Mouse (Mus musculus): ENCODE measurements around the gene Kcnk6. TPM values are rescaled to one million over a fixed set of nuclear protein-coding genes. Genes with fewer than 3 reads are reported as not detected.

The Kcnk6 gene
- polyA plus RNA-seq, 1 experiment from 2014 or later, result 2.2 TPM

DNA sequence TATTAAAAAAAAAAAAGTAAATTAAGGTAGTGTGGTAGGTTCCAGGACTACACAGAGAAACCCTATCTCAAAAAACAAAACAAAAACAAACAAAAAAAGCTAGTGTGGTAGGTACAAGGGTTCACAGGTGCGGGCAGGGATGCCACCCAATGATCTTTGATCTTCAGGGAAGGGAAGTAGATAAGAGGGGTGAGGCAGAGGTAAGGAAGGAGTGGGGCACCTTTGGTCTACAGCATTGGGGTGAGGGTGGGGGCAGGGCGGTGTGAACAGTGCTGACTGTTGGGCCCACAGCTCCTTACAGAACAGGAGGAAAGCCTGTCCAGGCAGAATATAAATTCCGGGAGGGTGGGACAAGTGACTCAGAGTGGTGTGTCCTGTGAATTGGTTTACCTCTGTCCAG lies 18.9 kb upstream of the Kcnk6 start:
- no peak overlapping the region for H3K9ac ChIP-seq (ENCODE audit: low read length)
- peak; percentile 53; the same call in 1 of the 2 replicates for ATAC-seq (ENCODE audit: insufficient read depth, low FRiP score)
- peak overlapping the region; percentile 39; the same call in 1 of the 2 replicates for H3K27ac ChIP-seq (ENCODE audit: low read length)
- no peaks in the 10 kb centered on the region for H3K9me3 ChIP-seq (replicated peaks; ENCODE audit: control insufficient read depth, low read length)
- peaks cover 28% of the 10 kb centered on the region for H3K4me1 ChIP-seq (ENCODE audit: control insufficient read depth, insufficient read depth, low read length)
- H3K36me3 ChIP-seq (ENCODE audit: control insufficient read depth, insufficient read depth, low read length), result 0 out of 2 replicates have a peak, but pooled peaks cover 3% of the 10 kb centered on the region
- H3K4me2 ChIP-seq (ENCODE audit: low read depth, low read length), result no peak overlapping the region
- no peaks in the 10 kb centered on the region for H3K27me3 ChIP-seq (ENCODE audit: control insufficient read depth, insufficient read depth, low read length)
- no peak overlapping the region for H3K4me3 ChIP-seq (replicated peaks; ENCODE audit: low read length)
- WGBS, result 69% methylated on average over 3 of the region's 3 CpGs

GRCm38 (mm10) chr7:29248261-29248841 lies 16.0 kb upstream of the Kcnk6 start, which contains the start of gene 2200002D01Rik:
Gene 2200002D01Rik (minus strand): TSS chr7:29248466.
- Histone ChIP-seq H3K4me3 (replicated peaks; ENCODE audit: low read length) (peak within 1 kb of the TSS; percentile 50), H3K27me3 (ENCODE audit: control insufficient read depth, insufficient read depth, low read length) (no peaks in the 10 kb centered on the region), H3K4me2 (ENCODE audit: low read depth, low read length) (peak within 1 kb of the TSS; percentile 56), H3K9ac (ENCODE audit: low read length) (peak within 1 kb of the TSS; percentile 76), H3K9me3 (replicated peaks; ENCODE audit: control insufficient read depth, low read length) (no peaks in the 10 kb centered on the region), H3K27ac (ENCODE audit: low read length) (peak within 1 kb of the TSS; percentile 90), H3K4me1 (ENCODE audit: control insufficient read depth, insufficient read depth, low read length) (peaks cover 24% of the 10 kb centered on the region), H3K36me3 (ENCODE audit: control insufficient read depth, insufficient read depth, low read length) (peaks cover 8% of the 10 kb centered on the region; the same call in 1 of the 2 replicates)
- ATAC-seq (ENCODE audit: insufficient read depth, low FRiP score), result peak; percentile 83
- 22% methylated on average over 20 of the region's 20 CpGs for WGBS

DNA sequence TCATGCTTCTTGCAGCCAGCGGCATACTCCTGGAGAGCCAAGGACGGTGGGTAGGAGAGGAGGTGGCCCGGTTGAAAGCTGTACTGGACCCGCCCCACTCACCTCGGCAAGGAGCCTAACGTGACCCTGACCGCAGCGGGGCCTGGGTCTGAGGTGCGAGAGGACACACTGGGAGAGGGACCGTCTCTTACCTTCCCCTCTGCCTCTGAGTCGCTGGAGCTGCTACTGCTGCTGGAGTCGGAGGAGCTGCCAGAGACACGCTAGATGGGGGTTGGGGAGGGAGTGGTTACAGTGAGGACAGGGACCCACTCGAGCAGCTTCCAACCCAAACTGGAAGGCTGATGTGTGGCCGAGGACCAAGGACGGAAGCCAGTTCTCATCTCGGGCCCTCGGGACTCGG lies 15.4 kb upstream of the Kcnk6 start:
- ATAC-seq (ENCODE audit: insufficient read depth, low FRiP score), result peak; percentile 19; the same call in 1 of the 2 replicates

DNA sequence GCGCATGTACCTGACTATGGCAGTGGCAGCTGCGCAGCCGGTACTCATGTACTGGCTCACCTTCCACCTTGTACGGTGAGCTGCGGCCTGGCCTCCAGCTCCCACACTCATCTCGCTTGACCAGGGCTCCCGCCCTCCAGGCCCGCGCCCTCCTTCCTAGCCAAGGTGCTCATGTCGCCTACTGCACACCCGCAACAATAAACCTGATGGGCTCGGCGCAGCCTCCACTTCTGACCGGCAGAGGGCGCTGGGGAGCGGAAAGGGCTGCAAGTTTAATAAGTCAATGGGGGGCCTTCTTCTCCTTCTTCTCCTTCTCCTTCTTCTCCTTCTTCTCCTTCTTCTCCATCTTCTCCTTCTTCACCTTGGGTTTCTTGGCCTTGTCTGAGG lies 15.0 kb upstream of the Kcnk6 start:
- H3K9ac ChIP-seq (ENCODE audit: low read length), result peak overlapping the region; percentile 76
- no peaks in the 10 kb centered on the region for H3K27me3 ChIP-seq (ENCODE audit: control insufficient read depth, insufficient read depth, low read length)
- peak overlapping the region; percentile 90 for H3K27ac ChIP-seq (ENCODE audit: low read length)
- H3K9me3 ChIP-seq (replicated peaks; ENCODE audit: control insufficient read depth, low read length), result no peaks in the 10 kb centered on the region
- 28% methylated on average over 16 of the region's 16 CpGs for WGBS
- peak overlapping the region; percentile 50 for H3K4me3 ChIP-seq (replicated peaks; ENCODE audit: low read length)
- no peak for ATAC-seq (ENCODE audit: insufficient read depth, low FRiP score)
- H3K4me1 ChIP-seq (ENCODE audit: control insufficient read depth, insufficient read depth, low read length), result peaks cover 19% of the 10 kb centered on the region
- peaks cover 8% of the 10 kb centered on the region; the same call in 1 of the 2 replicates for H3K36me3 ChIP-seq (ENCODE audit: control insufficient read depth, insufficient read depth, low read length)
- peak overlapping the region; percentile 56 for H3K4me2 ChIP-seq (ENCODE audit: low read depth, low read length)

More for the DNA sequence above, 15.4 kb upstream of the Kcnk6 start:
- Histone ChIP-seq H3K9me3 (replicated peaks; ENCODE audit: control insufficient read depth, low read length) (no peaks in the 10 kb centered on the region), H3K9ac (ENCODE audit: low read length) (peak overlapping the region; percentile 76), H3K27ac (ENCODE audit: low read length) (peak overlapping the region; percentile 90), H3K4me2 (ENCODE audit: low read depth, low read length) (peak overlapping the region; percentile 56), H3K4me1 (ENCODE audit: control insufficient read depth, insufficient read depth, low read length) (peaks cover 19% of the 10 kb centered on the region), H3K27me3 (ENCODE audit: control insufficient read depth, insufficient read depth, low read length) (no peaks in the 10 kb centered on the region), H3K4me3 (replicated peaks; ENCODE audit: low read length) (peak overlapping the region; percentile 50), H3K36me3 (ENCODE audit: control insufficient read depth, insufficient read depth, low read length) (peaks cover 8% of the 10 kb centered on the region; the same call in 1 of the 2 replicates)
- WGBS, result 24% methylated on average over 19 of the region's 19 CpGs

- no peaks in the 10 kb centered on the region for H3K27me3 ChIP-seq (ENCODE audit: control insufficient read depth, insufficient read depth, low read length)
- ATAC-seq (ENCODE audit: insufficient read depth, low FRiP score), result no peak
- no peaks in the 10 kb centered on the region for H3K9me3 ChIP-seq (replicated peaks; ENCODE audit: control insufficient read depth, low read length)
- 78% methylated on average over 21 of the region's 21 CpGs for WGBS
- no peak overlapping the region for H3K27ac ChIP-seq (ENCODE audit: low read length)
- H3K4me3 ChIP-seq (replicated peaks; ENCODE audit: low read length), result peak overlapping the region; percentile 50
- peak overlapping the region; percentile 76 for H3K9ac ChIP-seq (ENCODE audit: low read length)
- peak overlapping the region; percentile 56 for H3K4me2 ChIP-seq (ENCODE audit: low read depth, low read length)
- H3K36me3 ChIP-seq (ENCODE audit: control insufficient read depth, insufficient read depth, low read length), result peaks cover 8% of the 10 kb centered on the region; the same call in 1 of the 2 replicates
- peaks cover 19% of the 10 kb centered on the region for H3K4me1 ChIP-seq (ENCODE audit: control insufficient read depth, insufficient read depth, low read length)
These were observed 14.5 kb upstream of the Kcnk6 start for GRCm38 (mm10) chr7:29246619-29247313.

DNA sequence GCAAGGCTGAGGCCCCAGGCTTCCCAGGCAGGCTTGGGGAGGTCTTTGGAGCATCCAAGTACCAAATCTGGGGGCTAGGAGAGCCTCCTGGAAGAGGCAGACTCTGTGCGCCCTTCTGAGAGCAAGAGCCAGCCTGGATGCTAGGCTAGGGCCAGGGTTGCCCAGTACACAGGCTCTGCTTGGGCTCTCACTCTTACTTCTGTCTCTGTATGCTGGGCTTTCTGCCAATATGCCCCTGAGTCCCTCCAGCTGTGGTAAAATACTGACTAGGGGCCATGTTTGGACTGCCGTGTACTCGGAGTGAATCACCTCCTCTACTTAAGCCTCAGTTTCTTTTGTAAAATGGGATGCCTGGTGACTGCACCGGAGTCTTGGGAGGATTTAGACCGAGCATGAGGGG lies 13.7 kb upstream of the Kcnk6 start:
- H3K4me3 ChIP-seq (replicated peaks; ENCODE audit: low read length), result no peak overlapping the region
- H3K4me1 ChIP-seq (ENCODE audit: control insufficient read depth, insufficient read depth, low read length), result peaks cover 19% of the 10 kb centered on the region
- no peak overlapping the region for H3K4me2 ChIP-seq (ENCODE audit: low read depth, low read length)
- H3K27me3 ChIP-seq (ENCODE audit: control insufficient read depth, insufficient read depth, low read length), result no peaks in the 10 kb centered on the region
- ATAC-seq (ENCODE audit: insufficient read depth, low FRiP score), result no peak
- WGBS, result 61% methylated on average over 5 of the region's 5 CpGs
- H3K27ac ChIP-seq (ENCODE audit: low read length), result peak overlapping the region; percentile 23; the same call in 1 of the 2 replicates
- H3K9ac ChIP-seq (ENCODE audit: low read length), result peak overlapping the region; percentile 46
- peaks cover 8% of the 10 kb centered on the region; the same call in 1 of the 2 replicates for H3K36me3 ChIP-seq (ENCODE audit: control insufficient read depth, insufficient read depth, low read length)
- H3K9me3 ChIP-seq (replicated peaks; ENCODE audit: control insufficient read depth, low read length), result no peaks in the 10 kb centered on the region

GRCm38 (mm10) chr7:29244732-29245416 lies 12.6 kb upstream of the Kcnk6 start:
- Histone ChIP-seq H3K4me3 (replicated peaks; ENCODE audit: low read length) (no peak overlapping the region), H3K9ac (ENCODE audit: low read length) (no peak overlapping the region), H3K4me2 (ENCODE audit: low read depth, low read length) (no peak overlapping the region), H3K9me3 (replicated peaks; ENCODE audit: control insufficient read depth, low read length) (no peaks in the 10 kb centered on the region), H3K4me1 (ENCODE audit: control insufficient read depth, insufficient read depth, low read length) (peaks cover 19% of the 10 kb centered on the region), H3K27ac (ENCODE audit: low read length) (no peak overlapping the region), H3K27me3 (ENCODE audit: control insufficient read depth, insufficient read depth, low read length) (no peaks in the 10 kb centered on the region), H3K36me3 (ENCODE audit: control insufficient read depth, insufficient read depth, low read length) (peaks cover 8% of the 10 kb centered on the region; the same call in 1 of the 2 replicates)
- ATAC-seq (ENCODE audit: insufficient read depth, low FRiP score), result no peak
- 82% methylated on average over 7 of the region's 7 CpGs for WGBS

GRCm38 (mm10) chr7:29238019-29238967 lies 6.0 kb upstream of the Kcnk6 start, which contains the start of gene Yif1b:
Gene Yif1b (plus strand): TSS chr7:29238329.
- Histone ChIP-seq H3K4me2 (ENCODE audit: low read depth, low read length) (peak within 1 kb of the TSS; percentile 83), H3K27ac (ENCODE audit: low read length) (peak within 1 kb of the TSS; percentile 93), H3K9me3 (replicated peaks; ENCODE audit: control insufficient read depth, low read length) (0 out of 2 replicates have a peak, but pooled peaks cover 4% of the 10 kb centered on the region), H3K27me3 (ENCODE audit: control insufficient read depth, insufficient read depth, low read length) (no peaks in the 10 kb centered on the region), H3K9ac (ENCODE audit: low read length) (peak within 1 kb of the TSS; percentile 82), H3K36me3 (ENCODE audit: control insufficient read depth, insufficient read depth, low read length) (no peaks in the 10 kb centered on the region), H3K4me1 (ENCODE audit: control insufficient read depth, insufficient read depth, low read length) (peaks cover 6% of the 10 kb centered on the region; the same call in 1 of the 2 replicates), H3K4me3 (replicated peaks; ENCODE audit: low read length) (peak within 1 kb of the TSS; percentile 68)
- peak; percentile 98 for ATAC-seq (ENCODE audit: insufficient read depth, low FRiP score)
- WGBS, result under 1% methylated on average over 60 of the region's 60 CpGs

All from stomach, embryonic 16.5 days (tissue).